Mouse (Mus musculus) midbrain, postnatal 0 days (tissue): ENCODE results near the gene Sars. TPM values are rescaled to one million over a fixed set of nuclear protein-coding genes. Genes with fewer than 3 reads are reported as not detected.

Experiments
- ATAC-seq: fragments of 200-750 bp; cut with Nextera tagmentation; 2 replicates; pipeline ENCODE4 v1.8.0; 2017; ENCODE audit warnings: moderate number of reproducible peaks, mild to moderate bottlenecking, moderate TSS enrichment, moderate library complexity; ENCODE audit not compliant: low FRiP score
- DNase-seq: peaks from one replicate; pipeline ENCODE4 v3.0.0-alpha.2; 2015; ENCODE audit warnings: low spot score
- H3K27ac ChIP-seq: fragments of 300-500 bp; sonication (generic); 2 replicates; pipeline ENCODE4 v1.5.1; 2014; ENCODE audit warnings: low read depth, mild to moderate bottlenecking, low read length, mixed read lengths
- H3K27me3 ChIP-seq: fragments of 300-500 bp; sonication (generic); 2 replicates; pipeline ENCODE4 v1.6.1; 2014; ENCODE audit warnings: low read length, control low read depth, mixed read lengths; ENCODE audit not compliant: insufficient read depth
- H3K36me3 ChIP-seq: fragments of 300-500 bp; sonication (generic); 2 replicates; pipeline ENCODE4 v1.6.1; 2014; ENCODE audit warnings: low read length, control low read depth, mixed read lengths; ENCODE audit not compliant: insufficient read depth
- H3K4me1 ChIP-seq: fragments of 300-500 bp; sonication (generic); 2 replicates; pipeline ENCODE4 v1.6.1; 2014; ENCODE audit warnings: mild to moderate bottlenecking, control low read depth, antibody characterized with exemption, low read length, mixed read lengths; ENCODE audit not compliant: insufficient read depth
- H3K4me2 ChIP-seq: fragments of 300-500 bp; sonication (generic); 2 replicates; pipeline ENCODE4 v1.6.1; 2014; ENCODE audit warnings: low read depth, mild to moderate bottlenecking, low read length, mixed read lengths; ENCODE audit not compliant: poor library complexity, severe bottlenecking
- H3K4me3 ChIP-seq: fragments of 300-500 bp; sonication (generic); 2 replicates; pipeline ENCODE4 v1.5.1; 2014; ENCODE audit warnings: low read depth, mild to moderate bottlenecking, low read length, moderate library complexity
- H3K9ac ChIP-seq: fragments of 300-500 bp; sonication (generic); replicated peaks from 2 replicates; pipeline ENCODE4 v1.6.1; 2014; ENCODE audit warnings: mild to moderate bottlenecking, low read length, moderate library complexity, mixed read lengths; ENCODE audit not compliant: poor library complexity, severe bottlenecking
- H3K9me3 ChIP-seq: fragments of 300-500 bp; sonication (generic); 2 replicates; pipeline ENCODE4 v1.6.1; 2016; ENCODE audit warnings: low read length, control low read depth
- CTCF ChIP-seq: IDR thresholded peaks from 2 replicates; pipeline ENCODE4 v1.5.1; 2016; ENCODE audit warnings: antibody characterized with exemption, mild to moderate bottlenecking
- WGBS: fragments of 180-500 bp; shearing (Covaris S2); extraction: QIAGEN DNeasy Blood & Tissue Kit; methylation state at CpG from one replicate; pipeline ENCODE4 v1.1.7; 2014; 5-methylcytosine and 5-hydroxymethylcytosine counted together
- polyA plus RNA-seq: library from polyadenylated mRNA; unstranded; fragments of >200 nt; fragmentation: Nextera tagmentation; extraction: Ambion mirVana; gene quantifications from 2 replicates; pipeline ENCODE4 v1.2.1, GENCODE M21; 2015
- total RNA-seq: library from RNA; depleted of rRNA; stranded (reverse); fragments of >200 nt; gene quantifications from 2 replicates; pipeline ENCODE4 v1.2.3, GENCODE M21; 2014

The Sars gene
- total and polyA plus RNA-seq, 2 experiments from 2014 or later, result 160 to 223 TPM

- ATAC-seq (no peak), DNase-seq (no peak)
- Histone ChIP-seq H3K4me1 (no peaks in the 10 kb centered on the region), H3K4me3 (no peak overlapping the region), H3K9me3 (no peaks in the 10 kb centered on the region), H3K27me3 (no peaks in the 10 kb centered on the region), H3K9ac (no peak overlapping the region), H3K4me2 (no peak overlapping the region), H3K27ac (no peak overlapping the region), H3K36me3 (no peaks in the 10 kb centered on the region; the same call in 1 of the 2 replicates)
- 80% methylated on average over 2 of the region's 2 CpGs for WGBS
- TF ChIP-seq CTCF, result no peak
Measured at GRCm38 (mm10) chr3:108451969-108452368, 7.0 kb upstream of the Sars start.

GRCm38 (mm10) chr3:108445366-108445705 is 327 bp upstream of the Sars start:
- Histone ChIP-seq H3K9ac (peak overlapping the region; percentile 70), H3K9me3 (no peaks in the 10 kb centered on the region), H3K4me3 (peak overlapping the region; percentile 68), H3K36me3 (peaks cover 4% of the 10 kb centered on the region; the same call in 1 of the 2 replicates), H3K27ac (peak overlapping the region; percentile 91), H3K27me3 (no peaks in the 10 kb centered on the region), H3K4me1 (peaks cover 3% of the 10 kb centered on the region; the same call in 1 of the 2 replicates), H3K4me2 (peak overlapping the region; percentile 82)
- TF ChIP-seq CTCF, result no peak
- WGBS, result 10% methylated on average over 6 of the region's 6 CpGs
- DNase-seq, result no peak
- peak; percentile 57; the same call in 1 of the 2 replicates for ATAC-seq

- Histone ChIP-seq H3K36me3 (peaks cover 4% of the 10 kb centered on the region; the same call in 1 of the 2 replicates), H3K27me3 (no peaks in the 10 kb centered on the region), H3K4me2 (peak overlapping the region; percentile 82), H3K9me3 (no peaks in the 10 kb centered on the region), H3K4me1 (peaks cover 3% of the 10 kb centered on the region; the same call in 1 of the 2 replicates), H3K4me3 (peak overlapping the region; percentile 68), H3K9ac (peak overlapping the region; percentile 70), H3K27ac (peak overlapping the region; percentile 91)
- no peak for TF ChIP-seq CTCF
- ATAC-seq (peak; percentile 60), DNase-seq (peak; percentile 77)
- WGBS, result 25% methylated on average over 8 of the region's 8 CpGs
Measured at GRCm38 (mm10) chr3:108444029-108444428, 980 bp downstream of the Sars start.

GRCm38 (mm10) chr3:108436380-108436714 is 8.7 kb downstream of the Sars start:
- H3K9ac ChIP-seq, result no peak overlapping the region
- no peak overlapping the region for H3K4me3 ChIP-seq
- WGBS, result 60% methylated on average over 7 of the region's 7 CpGs
- no peaks in the 10 kb centered on the region for H3K4me1 ChIP-seq
- peak; percentile 41 for TF ChIP-seq CTCF
- ATAC-seq, result no peak
- H3K36me3 ChIP-seq, result peaks cover 24% of the 10 kb centered on the region
- no peak overlapping the region for H3K27ac ChIP-seq
- H3K4me2 ChIP-seq, result no peak overlapping the region
- no peak for DNase-seq
- H3K9me3 ChIP-seq, result no peaks in the 10 kb centered on the region
- H3K27me3 ChIP-seq, result no peaks in the 10 kb centered on the region

GRCm38 (mm10) chr3:108435701-108436379 is 9.2 kb downstream of the Sars start:
- H3K4me1 ChIP-seq, result no peaks in the 10 kb centered on the region
- no peaks in the 10 kb centered on the region for H3K9me3 ChIP-seq
- H3K9ac ChIP-seq, result no peak overlapping the region
- WGBS, result 72% methylated on average over 17 of the region's 17 CpGs
- TF ChIP-seq CTCF, result no peak
- H3K36me3 ChIP-seq, result peaks cover 28% of the 10 kb centered on the region
- no peak overlapping the region for H3K4me2 ChIP-seq
- no peak overlapping the region for H3K27ac ChIP-seq
- DNase-seq, result no peak
- H3K27me3 ChIP-seq, result no peaks in the 10 kb centered on the region
- ATAC-seq, result no peak
- H3K4me3 ChIP-seq, result no peak overlapping the region

GRCm38 (mm10) chr3:108433881-108434495 is 11.0 kb downstream of the Sars start:
- no peak overlapping the region for H3K9ac ChIP-seq
- no peak for TF ChIP-seq CTCF
- no peak overlapping the region for H3K4me3 ChIP-seq
- DNase-seq, result peak; percentile 69
- WGBS, result 24% methylated on average over 19 of the region's 19 CpGs
- H3K4me2 ChIP-seq, result no peak overlapping the region
- H3K36me3 ChIP-seq, result peaks cover 29% of the 10 kb centered on the region
- H3K27me3 ChIP-seq, result no peaks in the 10 kb centered on the region
- peak; percentile 1; the same call in 1 of the 2 replicates for ATAC-seq
- no peaks in the 10 kb centered on the region for H3K9me3 ChIP-seq
- H3K27ac ChIP-seq, result no peak overlapping the region
- no peaks in the 10 kb centered on the region for H3K4me1 ChIP-seq
